Mouse (Mus musculus) right cerebral cortex, postnatal 4 days (tissue): ENCODE data around the gene Tmbim1.
"Not testable (repeated sequence)": the region's sequence is repeated elsewhere in the genome, so short reads cannot be mapped to it uniquely, and the experiment has no call there.

Experiments used
- DNase-seq: peaks from one replicate; pipeline ENCODE4 v3.0.0-alpha.2; 2022

Gene Tmbim1

GRCm38 (mm10) chr1:74305522-74305921 is at the start of gene Tmbim1:
Tmbim1 (minus strand) TSS chr1:74305622.
- DNase-seq, result no peak

GRCm38 (mm10) chr1:74353453-74354229 is 48.2 kb upstream of the Tmbim1 start:
- DNase-seq, result no peak

GRCm38 (mm10) chr1:74352532-74353096 is 47.2 kb upstream of the Tmbim1 start:
- no peak for DNase-seq

- DNase-seq, result no peak
Observed at GRCm38 (mm10) chr1:74351185-74351769, 45.9 kb upstream of the Tmbim1 start.

- no peak for DNase-seq
Observed at GRCm38 (mm10) chr1:74344163-74344916, 38.9 kb upstream of the Tmbim1 start.

GRCm38 (mm10) chr1:74343161-74343560 is 37.7 kb upstream of the Tmbim1 start:
- no peak for DNase-seq

GRCm38 (mm10) chr1:74342308-74342707 is 36.9 kb upstream of the Tmbim1 start:
- no peak for DNase-seq

DNA sequence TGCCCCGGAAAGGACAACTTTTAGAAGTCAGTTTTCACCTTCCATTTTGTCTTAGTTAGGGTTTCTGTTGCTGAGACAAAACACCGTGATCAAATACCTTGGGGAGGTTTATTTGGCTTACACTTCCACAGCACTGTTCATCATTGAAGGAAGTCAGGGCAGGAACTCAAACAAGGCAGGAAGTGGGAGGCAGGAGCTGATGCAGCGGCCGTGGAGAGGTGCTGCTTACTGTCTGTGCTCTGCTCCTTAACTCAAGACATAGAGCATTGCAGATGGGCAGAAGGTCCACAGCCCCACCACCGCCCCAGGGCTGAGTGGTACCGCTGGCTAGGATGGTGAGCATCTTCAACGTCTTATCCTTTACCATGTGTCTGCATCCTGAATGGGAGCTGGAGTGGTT is 36.5 kb upstream of the Tmbim1 start:
- DNase-seq, result no peak

DNA sequence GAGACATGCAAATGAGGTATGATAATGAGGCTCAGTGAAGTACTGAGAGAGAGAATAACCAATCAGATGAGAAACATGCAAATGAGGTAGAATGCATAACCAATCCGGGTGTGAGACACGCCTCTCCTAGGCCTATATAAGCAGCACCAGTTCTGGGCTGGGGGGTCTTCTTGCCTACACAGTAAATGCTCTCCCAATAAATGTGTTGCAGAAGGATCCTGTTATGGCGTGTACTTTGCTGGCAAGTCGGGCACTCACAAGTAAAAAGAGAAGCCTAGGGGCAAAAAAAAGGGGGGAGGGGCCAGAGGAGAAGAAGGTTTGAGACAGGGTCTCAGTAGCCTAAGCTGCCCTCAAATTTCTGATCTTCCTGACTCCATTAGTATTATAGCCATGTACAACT is 35.6 kb upstream of the Tmbim1 start:
- DNase-seq, result not testable (repeated sequence)

DNA sequence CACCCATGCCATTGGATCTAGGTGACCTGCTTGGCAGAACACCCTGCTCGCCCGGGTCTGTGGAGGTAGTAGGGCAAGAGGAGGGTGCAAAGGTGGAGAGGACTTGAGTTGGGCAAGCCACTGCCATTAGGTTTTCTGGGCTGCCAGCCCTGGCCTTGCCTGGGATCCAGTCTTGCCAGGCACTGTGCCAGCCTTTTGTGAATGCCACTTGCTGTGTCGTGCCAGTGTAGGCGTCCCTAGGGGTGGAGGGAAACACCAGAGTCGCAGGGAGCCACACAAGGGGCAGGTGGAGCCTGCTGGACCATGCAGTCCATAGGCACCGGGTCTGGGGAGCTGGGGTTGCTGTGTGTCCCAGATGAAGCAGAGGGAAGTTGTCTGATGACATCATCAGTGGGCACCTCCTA is 34.9 kb upstream of the Tmbim1 start:
- DNase-seq, result peak; percentile 65

DNA sequence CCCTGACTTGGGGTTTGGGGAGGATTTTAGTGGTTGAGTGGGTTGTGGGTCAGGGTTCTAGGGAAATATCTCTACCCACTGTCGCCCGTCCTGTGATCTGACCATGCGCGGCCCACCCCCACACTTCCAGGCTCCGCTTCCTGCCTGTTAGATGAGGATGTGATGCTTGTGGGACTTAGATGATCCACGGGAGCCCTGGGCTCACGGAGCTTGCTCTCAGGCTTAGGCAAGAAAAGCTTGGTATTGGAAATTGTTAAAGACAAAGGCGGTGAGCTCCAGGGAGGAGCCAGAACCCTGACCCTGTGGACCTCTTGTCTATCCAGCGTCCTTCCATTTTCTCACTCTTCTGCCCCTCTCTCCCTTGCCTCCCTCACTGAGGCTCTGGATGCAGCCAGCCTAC is 34.5 kb upstream of the Tmbim1 start:
- no peak for DNase-seq

DNA sequence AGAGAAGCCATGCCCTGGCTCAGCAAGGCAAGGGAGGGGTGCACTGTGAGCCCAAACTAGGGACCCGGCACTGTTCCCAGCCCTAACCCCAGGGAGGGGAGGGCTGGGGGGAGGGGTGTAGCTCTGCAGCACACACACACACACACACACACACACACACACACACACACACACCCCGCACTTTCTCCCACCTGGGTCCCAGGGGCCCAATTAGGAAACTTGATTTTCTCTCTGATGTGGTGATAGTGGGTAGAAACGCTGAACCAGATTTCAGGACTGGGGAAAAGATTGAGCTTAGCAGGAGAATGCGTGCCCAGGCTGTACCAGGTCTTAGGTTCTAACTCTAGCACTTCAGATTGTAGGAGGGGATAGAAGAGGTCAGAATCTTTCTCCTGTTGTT is 33.2 kb upstream of the Tmbim1 start:
- DNase-seq, result no peak

DNA sequence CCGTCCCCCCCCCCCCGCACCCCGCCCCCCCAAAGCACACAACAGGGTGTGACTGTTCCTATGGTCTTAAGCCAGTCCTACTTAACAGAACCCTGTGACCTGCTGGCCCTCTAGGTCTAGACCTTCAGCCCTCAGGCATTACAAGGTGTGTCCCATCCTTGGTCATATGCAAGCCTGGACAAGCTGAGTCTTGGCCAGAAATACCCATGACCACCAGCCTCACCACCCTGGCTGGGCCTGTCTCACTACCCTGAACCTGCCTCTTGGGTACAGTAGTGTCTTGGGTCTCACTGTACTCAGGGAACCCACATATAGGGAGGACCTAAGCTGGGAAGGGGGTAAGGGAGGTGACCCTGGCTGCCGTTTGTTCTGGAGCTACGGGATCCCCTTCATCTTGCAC is 32.6 kb upstream of the Tmbim1 start:
- DNase-seq, result no peak

DNA sequence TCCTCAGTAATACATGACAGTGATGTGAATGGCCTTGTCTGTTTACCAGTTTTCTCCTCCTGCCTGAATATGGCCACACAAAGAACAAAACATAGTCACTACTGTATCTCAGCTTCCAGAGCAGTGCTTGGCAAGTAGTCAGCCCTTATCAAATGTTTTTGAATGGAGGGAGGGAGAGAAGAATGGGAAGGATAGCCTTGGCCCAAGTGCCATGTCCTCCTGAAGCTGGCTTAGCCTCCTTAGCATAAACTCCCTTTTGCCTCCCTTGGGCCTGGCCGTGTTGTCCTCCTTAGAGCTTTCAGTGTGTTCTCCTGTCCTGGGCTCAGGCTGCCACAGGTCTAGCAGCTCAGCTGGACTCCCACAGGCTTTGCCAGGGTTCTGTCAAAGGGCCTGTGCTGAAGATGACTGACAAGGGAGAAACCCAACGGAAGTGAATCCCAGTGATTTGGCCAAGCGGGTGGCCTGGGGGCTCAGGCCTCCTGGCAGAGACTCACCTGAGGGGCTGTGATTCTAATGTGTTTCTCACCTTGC is 31.9 kb upstream of the Tmbim1 start:
- DNase-seq, result no peak

DNA sequence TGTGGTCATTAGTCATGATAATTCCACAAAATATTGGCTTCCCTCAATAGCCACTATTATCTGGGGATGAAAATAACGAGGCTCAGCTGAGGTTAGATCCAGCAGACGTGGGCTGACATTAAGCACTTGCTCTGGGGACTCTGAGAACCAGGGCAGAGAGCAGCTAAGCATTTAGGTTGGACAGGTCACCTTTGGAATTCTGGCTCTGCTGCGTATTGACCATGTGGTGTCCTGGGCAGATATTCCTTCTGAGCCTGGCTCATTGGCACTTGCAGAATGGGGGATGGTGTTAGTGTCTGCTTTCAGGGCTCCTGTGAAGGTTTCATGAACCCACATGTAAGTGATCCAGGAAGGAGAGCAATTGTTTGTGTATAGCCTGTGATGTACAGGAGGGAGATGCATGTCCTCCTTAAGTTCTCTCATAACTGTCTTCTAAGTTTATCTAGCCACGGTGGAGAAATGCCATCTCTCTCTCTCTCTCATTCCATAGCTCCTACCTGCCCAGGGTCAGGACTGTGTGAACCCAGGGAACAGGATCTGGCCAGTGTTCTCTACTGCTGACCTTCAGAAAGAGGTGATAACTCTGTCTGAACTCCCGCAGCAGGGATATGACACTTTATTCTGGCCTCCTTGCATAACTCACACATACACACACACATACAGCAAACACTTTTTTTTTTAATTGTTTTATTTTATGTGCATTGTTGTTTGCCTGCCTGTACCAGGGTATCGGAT is 30.2 kb upstream of the Tmbim1 start:
- DNase-seq, result no peak

GRCm38 (mm10) chr1:74335033-74335432 is 29.6 kb upstream of the Tmbim1 start:
- DNase-seq, result no peak

DNA sequence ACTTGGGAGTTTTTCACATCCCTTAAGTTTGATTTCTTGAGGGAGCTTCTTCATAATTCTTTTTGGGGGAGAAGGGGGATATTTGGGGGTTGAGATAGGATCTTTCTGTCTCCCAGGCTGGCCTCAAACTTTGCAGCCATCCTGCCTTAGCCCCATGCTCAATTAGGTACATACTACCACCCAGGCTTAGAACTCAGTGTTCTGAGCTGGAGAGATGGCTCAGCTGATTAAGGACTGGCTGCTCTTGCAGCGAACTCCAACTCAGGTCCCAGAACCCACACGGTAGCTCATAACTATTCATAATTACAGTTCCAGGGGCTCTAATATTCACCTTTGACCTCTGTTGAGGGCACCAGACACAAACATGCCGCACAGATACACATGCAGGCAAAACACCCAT is 29.2 kb upstream of the Tmbim1 start:
- no peak for DNase-seq

- DNase-seq, result no peak
Observed at GRCm38 (mm10) chr1:74332930-74333329, 27.5 kb upstream of the Tmbim1 start.

DNA sequence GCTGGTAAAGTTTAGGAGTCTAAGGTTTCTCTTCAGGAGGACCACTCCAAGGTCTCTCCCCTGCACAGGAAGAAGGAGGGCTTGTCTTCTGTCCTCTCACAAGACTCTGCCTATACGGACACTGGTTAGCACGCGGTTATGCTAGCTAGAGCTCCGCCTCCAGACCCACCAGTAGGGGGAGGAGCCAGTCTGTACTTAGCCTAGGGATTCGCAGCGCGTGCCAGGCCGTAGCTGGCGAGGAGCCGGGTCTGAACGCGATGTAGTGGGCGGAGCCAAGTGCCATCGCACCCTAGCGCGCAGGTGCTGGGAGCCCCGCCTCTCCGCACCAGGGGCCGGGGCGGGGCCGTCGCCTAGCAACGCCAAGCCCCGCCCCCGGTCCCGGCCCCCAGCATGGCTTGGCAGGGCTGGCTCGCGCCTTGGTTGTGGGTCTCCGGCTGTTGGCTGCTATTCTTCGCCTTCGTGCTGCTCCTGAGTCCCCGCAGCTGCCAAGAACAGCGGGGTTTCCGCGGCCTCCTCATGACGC is 26.9 kb upstream of the Tmbim1 start:
- peak; percentile 95 for DNase-seq

GRCm38 (mm10) chr1:74331046-74331681 is 25.7 kb upstream of the Tmbim1 start:
- no peak for DNase-seq

GRCm38 (mm10) chr1:74329899-74330431 is 24.5 kb upstream of the Tmbim1 start:
- DNase-seq, result no peak

- DNase-seq, result not testable (repeated sequence)
Observed at GRCm38 (mm10) chr1:74326916-74327315, 21.5 kb upstream of the Tmbim1 start.
